Mouse (Mus musculus) G1E (cell line): Measurements from ENCODE around the gene Tmem132b. TPM values are rescaled to one million over a fixed set of nuclear protein-coding genes. Genes with fewer than 3 reads are reported as not detected.

Source experiments
- ATAC-seq: 2 replicates; pipeline ENCODE4 v1.8.0; 2016; ENCODE audit warnings: mild to moderate bottlenecking; ENCODE audit not compliant: insufficient number of reproducible peaks, poor library complexity, low FRiP score, severe bottlenecking; ENCODE audit errors: extremely low read depth
- DNase-seq: peaks from one replicate; pipeline ENCODE4 v3.0.0; 2012; ENCODE audit warnings: low spot score
- H3K27me3 ChIP-seq: 2 replicates; pipeline ENCODE4 v1.6.1; 2012; ENCODE audit warnings: mild to moderate bottlenecking, low read length, inconsistent platforms; ENCODE audit not compliant: insufficient read depth
- H3K36me3 ChIP-seq: replicated peaks from 2 replicates; pipeline ENCODE3; 2012; ENCODE audit warnings: mild to moderate bottlenecking, inconsistent platforms
- H3K4me1 ChIP-seq: 2 replicates; pipeline ENCODE4 v1.6.1; 2012; ENCODE audit warnings: low read depth, low read length, inconsistent platforms, mixed read lengths; ENCODE audit not compliant: insufficient read depth
- H3K4me3 ChIP-seq: 2 replicates; pipeline ENCODE4 v1.5.1; 2012; ENCODE audit warnings: low read depth, mild to moderate bottlenecking, inconsistent platforms, low read length, moderate library complexity, mixed read lengths
- H3K9me3 ChIP-seq: replicated peaks from 2 replicates; pipeline ENCODE4 v1.6.1; 2012; ENCODE audit warnings: inconsistent platforms
- CTCF ChIP-seq: IDR thresholded peaks from 2 replicates; pipeline ENCODE4 v1.5.1; 2012; ENCODE audit warnings: low read depth, low read length, inconsistent platforms, mixed read lengths
- GATA1 ChIP-seq: IDR thresholded peaks from 2 replicates; pipeline ENCODE4 v1.6.1; 2012; ENCODE audit warnings: borderline replicate concordance, low read length, inconsistent platforms, mixed read lengths
- GATA2 ChIP-seq: IDR thresholded peaks from 2 replicates; pipeline ENCODE4 v1.6.1; 2012; ENCODE audit warnings: low read depth, low read length, inconsistent platforms, borderline replicate concordance
- POLR2AphosphoS5 ChIP-seq: IDR thresholded peaks from 2 replicates; pipeline ENCODE4 v1.6.1; 2012; ENCODE audit warnings: low read depth, low read length, inconsistent platforms; ENCODE audit not compliant: insufficient replicate concordance
- TAL1 ChIP-seq: conservative IDR thresholded peaks from 2 replicates; pipeline ENCODE4 v1.6.1; 2012; ENCODE audit warnings: low read depth, low read length, inconsistent platforms, mixed read lengths
- polyA plus RNA-seq: library from polyadenylated mRNA; stranded (reverse); fragments of >175 nt; gene quantifications from 2 replicates; pipeline ENCODE4 v1.2.3, GENCODE M21; 2012
- total RNA-seq, 2 experiments: library from RNA; stranded (forward) in 1 of 2; stranded (reverse) in 1 of 2; fragments of 200-1000 nt in 1 of 2; fragments of >200 nt in 1 of 2; fragmentation: Nextera tagmentation in 1 of 2; gene quantifications; 2 replicates each; pipeline ENCODE4 v1.2.3; 2014 to 2017

The Tmem132b gene
- total and polyA plus RNA-seq, 3 experiments, result 0.11 TPM; not detected in 2

GRCm38 (mm10) chr5:125727936-125728335, 196.4 kb downstream of the Tmem132b start:
- no peaks in the 10 kb centered on the region for H3K4me1 ChIP-seq
- no peaks in the 10 kb centered on the region for H3K36me3 ChIP-seq
- DNase-seq (no peak), ATAC-seq (no peak)
- peaks cover 48% of the 10 kb centered on the region for H3K9me3 ChIP-seq
- TF ChIP-seq GATA1, result no peak
- TF ChIP-seq GATA2, result no peak
- H3K27me3 ChIP-seq, result no peaks in the 10 kb centered on the region
- H3K4me3 ChIP-seq, result no peak overlapping the region

- peaks cover 50% of the 10 kb centered on the region for H3K9me3 ChIP-seq
- TF ChIP-seq CTCF (no peak), GATA2 (no peak), GATA1 (no peak), POLR2AphosphoS5 (no peak), TAL1 (no peak)
- DNase-seq (no peak), ATAC-seq (no peak)
- no peaks in the 10 kb centered on the region for H3K4me1 ChIP-seq
- no peaks in the 10 kb centered on the region for H3K27me3 ChIP-seq
- H3K36me3 ChIP-seq, result no peaks in the 10 kb centered on the region
- H3K4me3 ChIP-seq, result no peak overlapping the region
These were observed 196.9 kb downstream of the Tmem132b start for GRCm38 (mm10) chr5:125728521-125728920.

GRCm38 (mm10) chr5:125733806-125734205, 202.2 kb downstream of the Tmem132b start:
- ATAC-seq, result no peak
- DNase-seq, result no peak
- peaks cover 59% of the 10 kb centered on the region for H3K9me3 ChIP-seq

GRCm38 (mm10) chr5:125737105-125737504, 205.5 kb downstream of the Tmem132b start:
- DNase-seq, result no peak
- ATAC-seq, result no peak

More at GRCm38 (mm10) chr5:125733806-125734205, 202.2 kb downstream of the Tmem132b start:
- TF ChIP-seq POLR2AphosphoS5, result no peak
- no peak for TF ChIP-seq GATA1
- TF ChIP-seq CTCF, result no peak
- TF ChIP-seq TAL1, result no peak
- no peak for TF ChIP-seq GATA2
- Histone ChIP-seq H3K4me1 (no peaks in the 10 kb centered on the region), H3K4me3 (no peak overlapping the region), H3K36me3 (no peaks in the 10 kb centered on the region), H3K27me3 (no peaks in the 10 kb centered on the region)

GRCm38 (mm10) chr5:125743503-125743902, 211.9 kb downstream of the Tmem132b start:
- ATAC-seq (no peak), DNase-seq (no peak)
- TF ChIP-seq TAL1, result no peak
- TF ChIP-seq GATA2, result no peak
- no peak for TF ChIP-seq CTCF
- TF ChIP-seq POLR2AphosphoS5, result no peak
- H3K9me3 ChIP-seq, result peaks cover 69% of the 10 kb centered on the region
- no peaks in the 10 kb centered on the region for H3K36me3 ChIP-seq
- H3K27me3 ChIP-seq, result no peaks in the 10 kb centered on the region
- H3K4me3 ChIP-seq, result no peak overlapping the region
- no peaks in the 10 kb centered on the region for H3K4me1 ChIP-seq

More at GRCm38 (mm10) chr5:125737105-125737504, 205.5 kb downstream of the Tmem132b start:
- H3K9me3 ChIP-seq, result peaks cover 63% of the 10 kb centered on the region
- H3K4me3 ChIP-seq, result no peak overlapping the region
- no peaks in the 10 kb centered on the region for H3K4me1 ChIP-seq
- no peaks in the 10 kb centered on the region for H3K36me3 ChIP-seq
- no peak for TF ChIP-seq POLR2AphosphoS5
- no peak for TF ChIP-seq GATA2
- no peak for TF ChIP-seq CTCF
- TF ChIP-seq TAL1, result no peak
- TF ChIP-seq GATA1, result no peak
- no peaks in the 10 kb centered on the region for H3K27me3 ChIP-seq

GRCm38 (mm10) chr5:125745727-125746126, 214.2 kb downstream of the Tmem132b start:
- Histone ChIP-seq H3K9me3 (peaks cover 73% of the 10 kb centered on the region), H3K36me3 (no peaks in the 10 kb centered on the region), H3K4me1 (no peaks in the 10 kb centered on the region), H3K4me3 (no peak overlapping the region), H3K27me3 (no peaks in the 10 kb centered on the region)
- ATAC-seq (no peak), DNase-seq (no peak)
- TF ChIP-seq POLR2AphosphoS5 (no peak), CTCF (no peak)

GRCm38 (mm10) chr5:125751481-125751880, 219.9 kb downstream of the Tmem132b start:
- DNase-seq, result no peak
- H3K27me3 ChIP-seq, result no peaks in the 10 kb centered on the region
- peaks cover 73% of the 10 kb centered on the region for H3K9me3 ChIP-seq
- no peak overlapping the region for H3K4me3 ChIP-seq
- no peak for ATAC-seq
- no peaks in the 10 kb centered on the region for H3K36me3 ChIP-seq
- no peaks in the 10 kb centered on the region for H3K4me1 ChIP-seq
- TF ChIP-seq GATA1 (no peak), POLR2AphosphoS5 (no peak), GATA2 (no peak), TAL1 (no peak)
